Mouse (Mus musculus) retina, postnatal 1 day (tissue): ENCODE data around the gene Rybp.

ENCODE experiments used
- DNase-seq: peaks from one replicate; pipeline ENCODE4 v3.0.0-alpha.2; 2012

Rybp gene

GRCm38 (mm10) chr6:100218541-100219341, 68.5 kb downstream of the Rybp start:
- peak; percentile 80 for DNase-seq

DNA sequence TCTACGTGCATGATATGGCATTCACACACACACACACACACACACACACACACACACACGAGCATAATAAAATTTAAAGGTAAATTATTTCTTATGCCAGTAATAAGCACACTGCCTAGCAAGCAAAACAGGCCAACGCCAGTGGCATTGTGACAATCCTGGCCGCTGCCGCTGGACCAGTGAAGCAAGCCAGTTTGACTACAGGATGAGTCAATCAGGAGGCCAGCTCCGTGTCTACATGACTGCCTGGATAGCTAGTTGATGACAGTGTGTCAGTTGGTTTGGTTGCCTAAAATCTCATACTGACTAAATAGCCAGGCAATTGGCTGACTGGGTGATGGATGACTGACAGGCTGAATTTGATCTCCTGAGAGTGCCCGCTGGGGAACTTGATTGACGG, 69.8 kb downstream of the Rybp start:
- no peak for DNase-seq

GRCm38 (mm10) chr6:100216945-100217344, 70.3 kb downstream of the Rybp start:
- DNase-seq: no peak

DNA sequence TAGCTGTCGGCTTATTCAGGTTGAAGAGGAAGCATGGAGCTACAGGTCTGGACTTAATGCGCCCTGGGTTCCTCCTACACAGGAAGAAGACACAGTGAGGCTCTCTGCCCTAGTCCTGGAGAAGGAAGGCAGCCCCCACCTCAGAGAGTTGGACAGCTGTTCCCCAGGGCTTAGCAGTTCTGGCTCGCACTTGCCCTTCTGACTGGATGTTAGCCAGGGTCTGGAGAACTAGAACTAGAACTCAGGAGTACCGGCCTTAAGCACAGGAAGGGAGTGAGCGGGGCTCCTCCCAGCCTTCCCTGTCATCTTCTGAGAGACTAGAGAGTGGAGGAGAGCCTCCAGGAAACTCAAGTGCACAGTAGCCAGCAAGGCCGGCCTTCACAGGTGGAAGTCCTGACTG, 71.5 kb downstream of the Rybp start:
- DNase-seq: no peak

- no peak for DNase-seq
These were observed 73.0 kb downstream of the Rybp start for GRCm38 (mm10) chr6:100214132-100214913.

DNA sequence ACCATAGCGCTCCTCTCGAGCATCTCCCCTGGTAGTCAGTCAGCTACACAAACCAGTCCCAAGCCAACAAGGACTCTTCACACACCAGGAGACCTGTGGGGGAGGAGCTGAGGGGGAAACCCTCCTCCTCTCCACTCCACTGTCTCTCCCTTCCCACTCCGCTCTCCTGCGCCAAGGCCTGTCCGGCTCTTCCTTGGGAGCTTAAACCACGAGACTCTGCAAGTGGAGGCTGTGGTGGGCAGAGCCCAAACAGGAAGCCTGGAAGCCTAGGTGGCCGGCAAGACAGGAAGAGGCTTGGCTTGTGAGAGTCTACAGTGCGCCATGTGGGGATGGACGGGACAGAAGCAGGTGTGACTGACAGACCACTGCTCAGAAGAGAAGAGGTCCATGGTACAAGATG, 73.7 kb downstream of the Rybp start:
- DNase-seq: no peak

DNA sequence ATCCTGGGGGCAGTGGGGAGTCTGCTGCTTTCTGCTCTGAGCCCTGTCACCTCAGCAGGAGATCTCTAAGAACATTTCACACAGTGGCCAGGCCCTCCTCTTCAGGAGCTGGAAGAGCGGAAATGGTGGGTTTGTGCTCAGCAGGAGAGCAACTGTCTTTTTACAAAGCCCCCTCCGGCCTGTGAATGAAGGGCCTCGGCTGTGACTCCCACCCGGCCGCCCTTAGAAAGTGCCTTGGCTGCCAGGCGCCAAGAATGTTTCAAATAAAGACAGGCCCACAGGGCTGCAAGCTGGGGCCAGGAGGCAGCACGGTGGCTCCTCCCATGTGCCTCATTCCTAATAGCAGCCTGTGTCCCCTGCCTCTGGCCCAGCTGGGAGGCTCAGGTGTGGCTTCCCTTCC, 74.5 kb downstream of the Rybp start:
- no peak for DNase-seq

GRCm38 (mm10) chr6:100211646-100212045, 75.6 kb downstream of the Rybp start:
- DNase-seq: no peak

DNA sequence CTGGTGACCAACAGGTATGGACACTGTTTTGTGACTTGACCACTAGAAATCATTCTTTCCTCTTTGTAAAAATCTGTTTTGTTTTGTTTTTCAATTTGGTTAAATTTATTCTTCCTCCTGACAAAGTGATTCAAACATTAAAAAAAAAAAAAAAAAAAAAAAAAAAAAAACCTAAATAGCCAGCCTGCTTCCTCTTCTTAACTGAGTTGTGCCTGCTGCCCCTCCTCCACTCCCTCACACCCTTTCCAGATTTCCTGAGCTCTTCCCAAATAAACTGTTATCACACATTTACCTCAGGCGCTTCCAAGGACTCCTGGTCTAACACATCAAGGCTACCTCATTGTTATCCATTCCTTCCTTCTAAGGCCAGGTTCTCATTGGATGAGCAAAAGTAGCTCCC, 76.8 kb downstream of the Rybp start:
- no peak for DNase-seq

- DNase-seq: peak; percentile 77
These were observed 80.5 kb downstream of the Rybp start for GRCm38 (mm10) chr6:100206741-100207275.

DNA sequence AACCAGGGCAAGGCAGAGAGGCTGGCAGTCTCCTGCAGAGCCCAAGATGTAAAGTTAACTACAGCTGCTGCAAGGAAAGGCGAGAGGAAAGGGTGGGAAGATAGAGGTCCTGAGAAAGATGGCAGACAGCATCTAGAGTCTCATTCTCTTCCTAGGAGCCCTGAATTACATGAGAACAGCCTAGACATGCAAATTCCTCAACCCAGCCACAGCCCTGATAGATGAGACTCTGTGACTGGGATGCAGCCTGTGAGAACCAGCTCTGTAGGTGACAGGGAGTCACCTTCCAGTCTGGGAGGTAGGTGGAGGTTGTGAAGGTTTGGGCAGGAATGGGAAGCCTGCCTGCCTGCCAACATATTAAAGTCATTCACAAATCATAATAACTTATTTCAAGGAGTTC, 81.0 kb downstream of the Rybp start:
- no peak for DNase-seq

DNA sequence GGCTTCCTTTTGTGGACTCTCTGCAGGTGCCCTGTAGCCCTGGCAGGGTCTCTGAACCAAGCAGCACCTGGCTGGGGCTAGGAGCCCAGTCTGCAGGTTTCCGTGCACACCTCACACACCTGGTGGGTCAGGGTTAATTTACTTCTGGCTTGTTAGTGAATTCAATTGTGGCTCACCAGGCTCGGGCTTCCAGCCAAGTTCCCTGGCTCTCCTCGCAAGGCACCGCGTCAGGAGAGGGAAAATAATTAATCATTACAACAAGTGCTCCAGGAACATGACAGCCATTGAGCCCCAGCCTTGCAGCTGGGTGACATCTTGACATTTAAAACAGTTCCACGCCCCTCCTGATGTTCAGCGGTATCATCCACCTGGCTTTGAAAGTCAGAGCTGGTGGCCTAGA, 82.8 kb downstream of the Rybp start:
- DNase-seq: no peak

DNA sequence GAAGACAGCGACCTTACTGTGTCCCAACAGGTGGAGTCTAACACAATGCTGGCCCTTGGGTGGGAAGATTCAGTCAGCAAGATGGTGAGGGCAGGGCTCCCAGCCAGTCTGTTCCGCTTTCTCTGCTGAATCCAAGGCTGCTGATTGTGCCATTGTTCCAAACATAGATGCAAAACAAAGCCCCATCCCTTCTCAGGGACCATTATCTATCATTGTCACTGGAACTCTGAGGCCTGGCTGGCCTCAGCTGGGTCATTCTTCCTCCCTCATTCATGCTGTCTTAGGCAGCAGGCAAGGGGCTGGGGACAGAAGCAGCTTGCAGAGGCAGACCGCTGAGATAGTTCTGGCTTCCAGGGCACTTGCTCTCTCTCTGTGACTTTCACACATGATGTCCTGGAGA, 83.8 kb downstream of the Rybp start:
- DNase-seq: peak; percentile 34

DNA sequence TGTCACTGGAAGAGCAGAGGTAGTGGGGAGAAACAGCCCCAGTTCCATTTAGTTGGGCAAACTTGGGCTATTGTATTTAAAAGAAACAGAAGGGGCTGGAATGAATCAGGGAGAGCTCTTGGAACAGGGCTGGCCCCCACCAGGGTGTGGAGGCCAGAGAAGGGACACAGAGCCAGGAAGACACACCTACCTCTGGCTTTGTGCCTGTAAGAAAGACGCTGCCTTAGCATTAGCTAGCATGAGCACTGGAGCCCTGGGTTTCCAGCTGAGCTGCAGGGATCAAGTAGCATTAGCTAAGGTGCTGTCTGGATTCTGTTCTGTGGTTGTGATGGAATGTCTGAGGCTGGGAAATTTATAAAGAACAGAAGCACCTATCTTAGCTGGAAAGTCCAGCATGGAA, 85.2 kb downstream of the Rybp start:
- DNase-seq: no peak

DNA sequence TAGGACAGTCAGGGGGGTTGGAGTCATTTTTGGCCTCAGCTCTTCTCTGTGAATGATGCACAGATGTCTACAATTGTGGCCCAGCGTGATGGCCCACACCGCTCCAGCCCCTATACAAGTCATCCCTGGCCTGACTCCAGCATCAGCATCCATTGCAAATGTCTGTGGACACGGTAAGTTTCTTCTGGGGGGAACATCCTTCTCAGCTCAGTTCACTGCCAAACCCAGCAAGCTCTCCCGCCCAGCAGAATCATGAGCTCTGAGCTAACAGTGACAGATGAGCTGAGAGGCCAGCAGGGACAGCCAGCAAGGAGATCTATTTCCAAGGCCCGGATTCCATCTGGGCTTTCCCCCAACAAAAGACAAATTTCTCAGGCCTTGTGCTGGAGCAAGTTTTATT, 90.2 kb downstream of the Rybp start:
- DNase-seq: no peak

DNA sequence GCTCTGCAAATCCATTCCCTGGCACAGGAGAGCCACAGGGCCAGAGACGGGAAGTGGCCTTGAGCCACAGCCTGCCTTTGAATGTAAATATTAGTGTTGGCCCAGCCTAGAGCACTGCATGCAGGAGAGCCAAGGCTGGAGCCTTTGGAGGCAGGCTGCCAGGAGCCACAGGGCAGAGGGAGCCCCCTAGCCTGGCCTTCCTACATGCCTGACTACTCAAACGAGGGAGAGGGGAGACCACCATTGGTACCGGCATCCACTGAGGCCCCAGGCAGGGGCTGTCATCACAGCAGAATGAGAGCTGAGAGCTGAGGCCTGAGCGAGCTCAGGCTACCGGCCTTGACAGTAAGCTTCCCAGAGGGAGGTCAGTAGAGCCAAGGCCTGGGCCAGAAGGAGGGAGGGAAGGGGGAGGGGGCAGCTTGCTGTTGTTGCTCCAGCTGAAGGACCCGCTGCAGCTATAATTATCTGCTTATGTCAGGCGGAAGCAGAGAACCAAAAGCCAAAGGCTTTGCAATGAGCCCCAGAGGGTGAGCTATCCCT, 91.3 kb downstream of the Rybp start:
- peak; percentile 83 for DNase-seq

- DNase-seq: no peak
These were observed 92.2 kb downstream of the Rybp start for GRCm38 (mm10) chr6:100195091-100195490.

GRCm38 (mm10) chr6:100193760-100194159, 93.5 kb downstream of the Rybp start:
- no peak for DNase-seq

DNA sequence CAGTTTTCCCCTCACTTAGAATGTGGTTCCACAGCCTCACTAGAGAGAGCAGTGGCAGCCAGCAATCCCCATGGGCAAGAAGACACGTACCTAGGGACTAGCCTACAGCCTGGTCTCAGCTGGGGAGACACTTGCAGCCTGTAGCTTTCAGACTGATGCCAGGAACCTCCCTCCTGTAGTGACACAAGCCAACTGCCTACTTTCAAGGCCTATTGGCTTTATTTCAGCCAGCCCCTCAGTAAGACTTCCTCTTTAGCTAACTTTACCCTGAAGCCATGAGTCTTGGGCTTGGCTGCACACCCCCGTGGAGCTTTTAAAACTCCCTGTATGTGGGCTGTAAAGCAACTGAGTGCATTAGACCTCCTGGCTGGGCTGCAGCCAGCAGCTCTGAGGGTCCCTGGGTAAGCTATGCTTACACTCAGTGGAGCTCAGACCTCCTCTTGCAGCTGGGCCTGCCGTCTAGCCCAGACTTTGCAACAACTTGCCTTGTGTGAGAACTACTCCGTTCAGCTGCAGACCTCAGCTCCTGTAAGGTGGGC, 94.5 kb downstream of the Rybp start:
- DNase-seq: no peak

DNA sequence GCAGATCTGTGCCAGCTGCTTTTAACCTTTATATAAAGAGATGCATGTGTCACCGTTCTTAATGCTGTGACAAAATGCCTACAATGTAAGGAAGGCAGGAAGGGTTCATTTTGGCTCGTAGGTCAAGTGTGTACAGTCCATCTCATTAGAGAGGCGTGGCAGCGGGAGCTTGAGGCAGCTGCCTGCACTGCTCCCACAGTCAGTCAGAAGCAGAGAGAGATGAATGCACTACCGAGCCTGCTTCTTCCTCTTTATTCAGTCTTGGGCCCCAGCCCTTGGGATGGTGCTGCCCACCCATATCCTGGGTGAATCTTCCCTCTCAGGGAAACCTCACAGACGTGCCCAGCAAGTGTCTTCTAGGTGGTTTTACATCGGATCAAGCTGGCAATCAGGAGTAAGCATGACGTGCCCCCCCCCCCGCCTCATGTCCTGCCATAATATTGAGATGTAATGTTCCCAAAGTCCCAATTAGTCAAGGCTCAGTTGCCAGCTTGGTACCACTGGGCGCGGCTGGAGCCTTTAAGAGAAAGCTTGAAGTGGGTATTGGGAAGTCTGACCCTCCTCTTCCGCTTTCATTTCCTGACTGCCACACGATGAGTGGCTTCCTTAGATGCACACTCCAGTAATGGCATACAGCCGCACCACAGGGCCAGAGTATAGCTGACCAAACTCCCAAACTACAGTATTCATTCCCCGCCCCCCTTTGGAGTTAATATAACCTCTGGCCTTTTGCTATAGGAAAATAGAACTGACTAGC, 96.3 kb downstream of the Rybp start:
- DNase-seq: no peak

DNA sequence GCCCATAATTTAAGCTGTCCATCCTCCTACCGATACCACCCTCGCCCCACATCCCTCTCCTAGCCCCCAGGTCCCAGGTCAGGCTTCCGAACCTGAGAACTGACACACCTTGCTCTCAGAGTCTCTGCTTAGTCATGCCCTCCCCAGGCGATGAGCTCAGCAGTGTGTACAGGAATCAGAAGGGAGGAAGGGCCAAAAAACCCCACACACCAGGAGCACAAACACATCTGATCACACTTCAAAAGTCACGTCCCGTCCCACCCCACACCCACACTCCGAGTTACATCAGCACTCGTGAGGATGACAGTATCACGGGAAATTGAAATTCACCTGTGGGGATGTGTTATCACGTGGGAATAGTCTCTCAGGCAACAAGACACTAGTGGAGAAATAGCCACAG, 97.0 kb downstream of the Rybp start:
- DNase-seq: no peak

- peak; percentile 57 for DNase-seq
These were observed 98.2 kb downstream of the Rybp start for GRCm38 (mm10) chr6:100188883-100189743.
